Mouse (Mus musculus) forebrain, embryonic 16.5 days (tissue): Measurements from ENCODE around the gene Zfp345. TPM values are rescaled to one million over a fixed set of nuclear protein-coding genes. Genes with fewer than 3 reads are reported as not detected.
"Not testable (repeated sequence)": the region's sequence is repeated elsewhere in the genome, so short reads cannot be mapped to it uniquely, and the experiment has no call there.

ENCODE experiments used
- ATAC-seq: fragments of 200-750 bp; cut with Nextera tagmentation; 2 replicates; pipeline ENCODE4 v1.8.0; 2017; ENCODE audit warnings: mild to moderate bottlenecking, moderate library complexity
- H3K27ac ChIP-seq: fragments of 300-500 bp; sonication (generic); 2 replicates; pipeline ENCODE4 v1.5.1; 2014; ENCODE audit warnings: low read length, control low read depth
- H3K27me3 ChIP-seq: fragments of 300-500 bp; sonication (generic); replicated peaks from 2 replicates; pipeline ENCODE4 v1.6.1; 2014; ENCODE audit warnings: low read length; ENCODE audit not compliant: control insufficient read depth, insufficient read depth
- H3K36me3 ChIP-seq: fragments of 300-500 bp; sonication (generic); 2 replicates; pipeline ENCODE4 v1.6.1; 2014; ENCODE audit not compliant: control insufficient read depth, insufficient read depth
- H3K4me1 ChIP-seq: fragments of 300-500 bp; sonication (generic); replicated peaks from 2 replicates; pipeline ENCODE4 v1.6.1; 2014; ENCODE audit warnings: low read length; ENCODE audit not compliant: control insufficient read depth, insufficient read depth
- H3K4me2 ChIP-seq: fragments of 300-500 bp; sonication (generic); 2 replicates; pipeline ENCODE4 v1.6.1; 2014; ENCODE audit warnings: mild to moderate bottlenecking, low read length, control low read depth
- H3K4me3 ChIP-seq: fragments of 300-500 bp; sonication (generic); replicated peaks from 2 replicates; pipeline ENCODE4 v1.5.1; 2014; ENCODE audit warnings: mild to moderate bottlenecking, low read length, control low read depth
- H3K9ac ChIP-seq: fragments of 300-500 bp; sonication (generic); replicated peaks from 2 replicates; pipeline ENCODE4 v1.6.1; 2014; ENCODE audit warnings: low read depth, low read length, control low read depth
- H3K9me3 ChIP-seq: fragments of 300-500 bp; sonication (generic); 2 replicates; pipeline ENCODE4 v1.6.1; 2016; ENCODE audit warnings: low read length; ENCODE audit not compliant: control insufficient read depth
- WGBS: fragments of 180-500 bp; shearing (Covaris S2); extraction: QIAGEN DNeasy Blood & Tissue Kit; methylation state at CpG from one replicate; pipeline ENCODE4 v1.1.7; 2014; 5-methylcytosine and 5-hydroxymethylcytosine counted together
- polyA plus RNA-seq: library from polyadenylated mRNA; unstranded; fragments of >200 nt; fragmentation: Nextera tagmentation; extraction: Ambion mirVana; gene quantifications from 2 replicates; pipeline ENCODE4 v1.2.1, GENCODE M21; 2015

Gene Zfp345
- not detected in 2 replicates for polyA plus RNA-seq

DNA sequence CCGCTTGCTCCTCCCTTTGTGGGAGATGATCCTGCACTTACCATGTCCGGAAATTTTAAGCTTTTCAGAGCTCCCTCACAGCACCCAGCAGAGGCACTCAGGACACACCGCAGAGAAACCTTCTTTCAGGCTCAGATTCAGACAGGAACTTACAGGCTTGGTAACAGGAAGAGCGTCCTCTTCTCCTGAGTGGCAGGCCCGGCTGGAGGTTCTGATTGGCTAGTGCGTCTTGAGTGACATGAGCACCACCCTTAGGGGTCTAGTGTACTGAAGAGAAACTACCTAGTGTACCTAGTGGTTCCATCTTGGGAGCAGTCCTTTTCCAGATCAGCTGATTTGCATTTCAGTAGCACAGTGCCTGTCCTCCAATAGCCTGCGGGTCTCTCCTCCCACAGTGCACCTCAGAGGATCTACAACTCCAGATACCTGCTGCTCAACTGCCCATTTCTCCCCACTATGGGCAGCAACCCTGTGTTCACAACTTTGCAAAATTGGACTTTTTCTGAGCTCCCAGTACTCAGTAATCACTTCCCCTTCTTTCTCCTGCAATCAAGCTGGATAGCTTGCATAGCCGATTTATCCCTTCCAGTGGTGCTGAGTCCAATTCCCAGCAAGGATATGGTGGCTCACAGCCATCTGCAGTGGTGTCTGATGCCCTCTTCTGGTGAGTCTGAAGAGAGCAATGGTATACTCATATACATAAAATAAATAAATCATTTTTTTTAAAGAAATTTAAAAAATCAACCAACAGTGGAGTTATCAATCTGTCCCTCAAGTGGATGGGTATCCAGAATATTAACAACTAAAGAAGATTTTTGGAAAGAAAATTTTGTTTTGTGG is at the start of gene Zfp345:
Gene Zfp345 (minus strand): TSS at position 153 of the 840 bp plus-strand sequence.
- WGBS, result 78% methylated on average over 7 of the region's 8 CpGs
- H3K4me3 ChIP-seq, H3K4me1 ChIP-seq, H3K4me2 ChIP-seq, H3K36me3 ChIP-seq, H3K27me3 ChIP-seq, H3K9ac ChIP-seq, ATAC-seq, H3K27ac ChIP-seq, H3K9me3 ChIP-seq: not testable (repeated sequence)

DNA sequence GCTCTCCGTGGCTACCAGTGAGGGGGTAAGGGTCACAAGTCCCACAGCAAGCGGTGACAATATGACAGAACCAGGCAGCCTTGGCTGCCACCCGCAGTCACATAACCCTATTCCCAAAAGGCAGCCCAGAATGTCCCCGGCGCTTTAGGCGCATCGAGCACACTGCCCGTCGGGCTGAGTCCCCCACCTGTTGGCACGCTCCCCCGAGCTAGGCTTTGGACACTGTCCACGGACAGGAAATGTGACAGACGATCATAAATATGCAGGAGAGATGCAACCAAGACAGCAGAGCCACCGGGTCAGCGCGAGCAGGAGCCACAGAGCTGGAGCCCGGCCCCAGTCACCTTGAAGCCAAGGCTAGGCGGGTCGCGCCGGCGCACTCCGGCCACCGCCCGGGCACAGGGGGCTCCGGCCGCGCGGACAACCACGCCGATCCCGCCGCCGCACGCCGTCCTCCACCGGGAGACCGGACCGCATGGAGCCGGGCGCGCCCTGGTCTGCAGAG is 40.9 kb upstream of the Zfp345 start:
- ATAC-seq, result no peak
- peak overlapping the region; percentile 35 for H3K4me3 ChIP-seq
- peak overlapping the region; percentile 57 for H3K4me2 ChIP-seq
- H3K9ac ChIP-seq, result peak overlapping the region; percentile 37; the same call in 1 of the 2 replicates
- peaks cover 9% of the 10 kb centered on the region for H3K27me3 ChIP-seq
- H3K36me3 ChIP-seq, result no peaks in the 10 kb centered on the region
- WGBS, result 3% methylated on average over 42 of the region's 42 CpGs
- H3K9me3 ChIP-seq, result no peaks in the 10 kb centered on the region
- H3K27ac ChIP-seq, result no peak overlapping the region
- peaks cover 5% of the 10 kb centered on the region for H3K4me1 ChIP-seq

DNA sequence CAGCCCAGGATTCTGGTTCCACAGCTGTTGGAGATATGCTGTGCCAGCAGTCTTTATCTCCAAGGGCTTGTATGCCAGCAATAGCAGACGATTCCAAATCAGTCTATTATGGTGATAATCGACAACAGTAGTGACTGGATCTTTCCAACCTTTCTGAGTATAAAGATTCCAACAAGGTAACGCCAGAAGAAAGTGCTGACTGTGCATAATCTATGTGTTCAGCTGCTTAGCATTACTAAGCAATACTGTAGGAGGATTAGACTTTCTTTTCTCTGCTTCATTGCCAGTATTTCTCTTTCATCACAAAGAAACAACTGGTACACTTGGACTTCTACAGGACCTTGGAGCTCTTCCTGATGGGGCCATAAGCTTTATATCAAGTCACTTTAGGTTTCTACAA is 27.9 kb upstream of the Zfp345 start:
- H3K4me1 ChIP-seq, result no peaks in the 10 kb centered on the region
- WGBS, result 82% methylated on average over 3 of the region's 3 CpGs
- no peak for ATAC-seq
- H3K9ac ChIP-seq, result no peak overlapping the region
- no peak overlapping the region for H3K27ac ChIP-seq
- no peak overlapping the region for H3K4me3 ChIP-seq
- H3K27me3 ChIP-seq, result no peaks in the 10 kb centered on the region
- no peak overlapping the region for H3K4me2 ChIP-seq
- H3K36me3 ChIP-seq, result no peaks in the 10 kb centered on the region
- H3K9me3 ChIP-seq, result no peaks in the 10 kb centered on the region

- H3K27ac ChIP-seq, H3K4me1 ChIP-seq, ATAC-seq, H3K9ac ChIP-seq, H3K36me3 ChIP-seq, H3K9me3 ChIP-seq, H3K27me3 ChIP-seq: not testable (repeated sequence)
- 50% methylated on average over 60 of the region's 60 CpGs for WGBS
- H3K4me2 ChIP-seq, result peak overlapping the region; percentile 43
- H3K4me3 ChIP-seq, result peak overlapping the region; percentile 31
These were observed 15.5 kb upstream of the Zfp345 start for GRCm38 (mm10) chr2:150500124-150500973.

DNA sequence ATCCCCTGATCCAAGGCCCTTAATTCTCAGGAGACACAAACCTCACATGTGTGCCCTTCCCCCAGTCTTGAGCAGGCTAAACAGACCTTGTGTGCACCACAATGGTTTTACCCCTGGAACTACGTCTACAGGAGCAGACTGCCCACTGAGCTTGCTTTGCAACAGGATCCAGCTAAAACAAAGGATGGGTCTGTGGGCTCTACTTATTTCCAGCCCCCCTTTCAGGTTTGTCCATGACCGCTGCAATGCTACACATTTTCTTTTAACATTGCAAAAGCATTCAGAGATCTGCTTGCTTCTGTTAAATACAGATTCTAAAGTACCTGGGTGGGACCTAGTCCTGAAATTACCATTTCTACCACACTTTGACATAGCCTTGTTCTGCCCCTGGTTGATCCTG is 8.1 kb upstream of the Zfp345 start:
- ATAC-seq, result no peak
- H3K27ac ChIP-seq, result no peak overlapping the region
- 64% methylated on average over 2 of the region's 2 CpGs for WGBS
- no peaks in the 10 kb centered on the region for H3K27me3 ChIP-seq
- H3K4me1 ChIP-seq, result no peaks in the 10 kb centered on the region
- no peak overlapping the region for H3K9ac ChIP-seq
- no peak overlapping the region for H3K4me3 ChIP-seq
- 0 out of 2 replicates have a peak, but pooled peaks cover 3% of the 10 kb centered on the region for H3K9me3 ChIP-seq
- no peaks in the 10 kb centered on the region for H3K36me3 ChIP-seq
- H3K4me2 ChIP-seq, result no peak overlapping the region

GRCm38 (mm10) chr2:150451180-150451919 is 33.5 kb downstream of the Zfp345 start, which contains the start of gene Zfp442:
Gene Zfp442, minus strand, starts transcription at chr2:150451486.
- under 1% methylated on average over 18 of the region's 18 CpGs for WGBS
- H3K9ac ChIP-seq, result peak within 1 kb of the TSS; percentile 56
- peak; percentile 100 for ATAC-seq
- peak within 1 kb of the TSS; percentile 52 for H3K4me2 ChIP-seq
- H3K27ac ChIP-seq, H3K4me1 ChIP-seq, H3K36me3 ChIP-seq, H3K27me3 ChIP-seq, H3K9me3 ChIP-seq: not testable (repeated sequence)
- peak within 1 kb of the TSS; percentile 48 for H3K4me3 ChIP-seq

GRCm38 (mm10) chr2:150439084-150439483 is 45.8 kb downstream of the Zfp345 start:
- H3K4me2 ChIP-seq, H3K4me1 ChIP-seq, H3K27me3 ChIP-seq, H3K4me3 ChIP-seq, H3K9me3 ChIP-seq, H3K36me3 ChIP-seq, H3K27ac ChIP-seq, H3K9ac ChIP-seq, ATAC-seq: not testable (repeated sequence)
- 95% methylated on average over 1 of the region's 1 CpGs for WGBS
